Mouse (Mus musculus) gastrocnemius, postnatal 25 days (tissue): ENCODE data around the gene Mog. TPM values are rescaled to one million over a fixed set of nuclear protein-coding genes. Genes with fewer than 3 reads are reported as not detected.

ENCODE experiments used
- DNase-seq: peaks from one replicate; pipeline ENCODE4 v3.0.0; 2022
- long read RNA-seq, 2 experiments: library from polyadenylated mRNA; stranded (forward); transcript quantifications; one replicate each; pipeline ENCODE4 v2.0.0; 2021
- total RNA-seq, 2 experiments: library from RNA; stranded (reverse); gene quantifications; 1 replicate in 1 of 2; 2 replicates in 1 of 2; pipeline ENCODE4 v1.2.3; 2021

Gene Mog
- not detected for total RNA-seq
- long read RNA-seq, experiment 1, result 0 reads
- long read RNA-seq, experiment 2, result 0 reads

GRCm38 (mm10) chr17:37022628-37023576, at the start of gene Mog:
Gene Mog, minus strand, starts transcription at chr17:37023398.
- DNase-seq, result no peak

GRCm38 (mm10) chr17:37072730-37073276, 49.6 kb upstream of the Mog start:
- DNase-seq, result no peak

GRCm38 (mm10) chr17:37072080-37072729, 49.0 kb upstream of the Mog start:
- no peak for DNase-seq

GRCm38 (mm10) chr17:37070121-37070520, 46.9 kb upstream of the Mog start:
- DNase-seq, result no peak

GRCm38 (mm10) chr17:37067861-37068260, 44.7 kb upstream of the Mog start:
- no peak for DNase-seq

- no peak for DNase-seq
Observed at GRCm38 (mm10) chr17:37065993-37066392, 42.8 kb upstream of the Mog start.

- DNase-seq, result no peak
Observed at GRCm38 (mm10) chr17:37063686-37064495, 40.7 kb upstream of the Mog start.

GRCm38 (mm10) chr17:37063063-37063462, 39.9 kb upstream of the Mog start:
- DNase-seq, result no peak

- DNase-seq, result no peak
Observed at GRCm38 (mm10) chr17:37062101-37062641, 39.0 kb upstream of the Mog start.

GRCm38 (mm10) chr17:37061435-37061834, 38.2 kb upstream of the Mog start:
- no peak for DNase-seq

GRCm38 (mm10) chr17:37056957-37057356, 33.8 kb upstream of the Mog start:
- no peak for DNase-seq

GRCm38 (mm10) chr17:37051745-37052144, 28.5 kb upstream of the Mog start:
- DNase-seq, result no peak

GRCm38 (mm10) chr17:37050876-37051275, 27.7 kb upstream of the Mog start:
- no peak for DNase-seq

GRCm38 (mm10) chr17:37050399-37050798, 27.2 kb upstream of the Mog start:
- DNase-seq, result peak; percentile 70

GRCm38 (mm10) chr17:37049570-37050310, 26.5 kb upstream of the Mog start:
- DNase-seq, result peak; percentile 43

- DNase-seq, result no peak
Observed at GRCm38 (mm10) chr17:37048383-37048782, 25.2 kb upstream of the Mog start.

- no peak for DNase-seq
Observed at GRCm38 (mm10) chr17:37047981-37048380, 24.8 kb upstream of the Mog start.

- no peak for DNase-seq
Observed at GRCm38 (mm10) chr17:37047332-37047976, 24.3 kb upstream of the Mog start.

GRCm38 (mm10) chr17:37046312-37047112, 23.3 kb upstream of the Mog start:
- peak; percentile 64 for DNase-seq
